Mouse (Mus musculus): ENCODE results near the gene Zdhhc1. TPM values are rescaled to one million over a fixed set of nuclear protein-coding genes. Genes with fewer than 3 reads are reported as not detected.
A peak's percentile ranks its signal among the peaks of the same experiment; 100 is the strongest.

Gene Zdhhc1
- 14.8 and 15.2 TPM in 2 replicates for polyA plus RNA-seq (2012; rRNA removed)

DNA sequence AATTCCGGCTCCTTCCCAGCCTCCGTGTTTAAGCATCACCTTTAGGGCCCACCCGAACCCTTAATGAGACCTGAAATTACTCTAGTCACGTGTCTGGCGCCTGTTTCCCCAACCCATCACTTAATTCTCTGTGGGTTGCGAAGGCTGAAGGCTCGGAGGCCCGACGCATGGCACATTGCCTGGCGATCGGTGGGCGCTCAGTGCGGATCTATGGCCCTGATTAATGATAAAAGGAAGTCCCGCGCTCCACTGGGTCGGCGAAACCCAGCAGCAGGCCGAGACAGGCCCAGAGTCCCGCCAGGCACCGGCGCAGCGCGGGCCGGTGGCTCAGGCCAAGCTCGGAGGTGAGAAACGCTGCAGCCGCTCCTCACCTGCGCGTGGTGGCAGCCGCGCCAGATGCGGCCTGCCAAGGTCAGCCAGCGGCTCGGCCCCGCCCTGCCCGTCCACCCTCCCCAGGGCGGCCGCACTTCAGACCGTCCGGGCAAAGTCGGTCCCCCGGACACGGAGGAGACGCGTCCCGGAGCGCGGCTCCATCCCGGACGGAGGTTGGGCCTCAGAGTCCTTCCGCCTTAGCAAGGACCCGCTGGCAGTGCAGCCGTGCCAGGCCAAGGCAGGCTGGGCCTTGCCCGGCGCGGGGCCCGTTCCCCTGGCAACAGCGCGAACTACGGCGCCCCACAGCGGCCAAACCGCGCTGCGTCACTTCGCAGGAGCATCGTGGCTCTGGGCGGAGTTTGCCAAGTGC lies at the start of gene Zdhhc1:
Gene Zdhhc1 (minus strand): TSS at position 464 of the 742 bp plus-strand sequence.
- H3K4me3 ChIP-seq (ENCODE audit: low read depth, low read length) = peak within 1 kb of the TSS; percentile 66
- no peaks in the 10 kb centered on the region for H3K36me3 ChIP-seq (ENCODE audit: control insufficient read depth, insufficient read depth, low read length)
- WGBS = 2% methylated on average over 68 of the region's 68 CpGs
- H3K27ac ChIP-seq (ENCODE audit: insufficient read depth, low read depth, low read length) = 0 out of 2 replicates have a peak within 1 kb of the TSS, but pooled peaks have one; percentile 5
- H3K4me1 ChIP-seq (ENCODE audit: control insufficient read depth, insufficient read depth, insufficient read length, low read length) = peaks cover 10% of the 10 kb centered on the region
- H3K27me3 ChIP-seq (ENCODE audit: control insufficient read depth, insufficient read depth, low read length) = no peaks in the 10 kb centered on the region
- TF ChIP-seq CTCF (IDR thresholded peaks at IDR 0.05; ENCODE audit: extremely low read depth, insufficient read length, insufficient replicate concordance, low read depth, low read length) (peak; percentile 45; the same call in 1 of the 2 replicates), POLR2A (IDR thresholded peaks at IDR 0.05; ENCODE audit: low read depth, low read length) (no peak; the same call in 1 of the 2 replicates)

- H3K36me3 ChIP-seq (ENCODE audit: control insufficient read depth, insufficient read depth, low read length) = 0 out of 2 replicates have a peak, but pooled peaks cover 4% of the 10 kb centered on the region
- no peak overlapping the region for H3K27ac ChIP-seq (ENCODE audit: insufficient read depth, low read depth, low read length)
- TF ChIP-seq CTCF (IDR thresholded peaks at IDR 0.05; ENCODE audit: extremely low read depth, insufficient read length, insufficient replicate concordance, low read depth, low read length) = no peak
- TF ChIP-seq POLR2A (IDR thresholded peaks at IDR 0.05; ENCODE audit: low read depth, low read length) = no peak
- H3K4me1 ChIP-seq (ENCODE audit: control insufficient read depth, insufficient read depth, insufficient read length, low read length) = peaks cover 24% of the 10 kb centered on the region; the same call in 1 of the 2 replicates
- no peaks in the 10 kb centered on the region for H3K27me3 ChIP-seq (ENCODE audit: control insufficient read depth, insufficient read depth, low read length)
- 81% methylated on average over 3 of the region's 3 CpGs for WGBS
- H3K4me3 ChIP-seq (ENCODE audit: low read depth, low read length) = no peak overlapping the region
Observed at GRCm38 (mm10) chr8:105545249-105545648, 48.5 kb upstream of the Zdhhc1 start.

DNA sequence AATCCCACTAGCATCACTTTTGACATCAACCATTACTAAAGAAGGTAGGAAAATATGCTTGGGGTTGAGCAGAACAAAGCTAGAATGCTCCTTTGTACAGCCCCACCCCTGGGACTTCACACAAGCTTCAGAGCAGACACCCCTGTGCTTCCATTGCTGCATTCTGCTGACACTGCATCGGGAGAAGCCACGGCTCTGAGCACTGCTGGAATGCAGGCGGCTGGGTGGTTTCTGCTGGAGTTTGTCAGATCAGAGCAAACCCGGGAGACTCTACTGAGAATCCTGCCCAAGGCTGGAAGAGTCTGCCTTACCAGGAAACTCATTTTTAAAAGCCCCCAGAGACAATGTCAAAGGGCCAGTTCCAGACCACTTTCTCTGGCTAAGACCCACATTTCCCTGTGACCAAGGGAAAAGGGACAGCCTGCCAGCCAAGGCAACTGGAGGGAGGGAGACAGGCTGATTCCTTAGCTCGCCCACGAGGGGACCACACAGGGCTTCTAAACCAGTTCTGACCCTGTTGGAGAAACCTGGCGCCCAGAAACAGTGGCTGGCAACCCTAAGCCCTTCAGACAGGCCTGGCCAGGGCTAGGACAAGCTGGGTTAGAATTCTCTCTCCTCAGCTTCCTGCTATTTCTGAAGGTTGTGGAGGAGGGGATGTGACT lies 48.0 kb upstream of the Zdhhc1 start:
- no peaks in the 10 kb centered on the region for H3K27me3 ChIP-seq (ENCODE audit: control insufficient read depth, insufficient read depth, low read length)
- TF ChIP-seq CTCF (IDR thresholded peaks at IDR 0.05; ENCODE audit: extremely low read depth, insufficient read length, insufficient replicate concordance, low read depth, low read length) (no peak), POLR2A (IDR thresholded peaks at IDR 0.05; ENCODE audit: low read depth, low read length) (no peak)
- H3K4me3 ChIP-seq (ENCODE audit: low read depth, low read length) = no peak overlapping the region
- WGBS = 73% methylated on average over 7 of the region's 7 CpGs
- H3K4me1 ChIP-seq (ENCODE audit: control insufficient read depth, insufficient read depth, insufficient read length, low read length) = peaks cover 19% of the 10 kb centered on the region; the same call in 1 of the 2 replicates
- 0 out of 2 replicates have a peak, but pooled peaks cover 4% of the 10 kb centered on the region for H3K36me3 ChIP-seq (ENCODE audit: control insufficient read depth, insufficient read depth, low read length)
- no peak overlapping the region for H3K27ac ChIP-seq (ENCODE audit: insufficient read depth, low read depth, low read length)

DNA sequence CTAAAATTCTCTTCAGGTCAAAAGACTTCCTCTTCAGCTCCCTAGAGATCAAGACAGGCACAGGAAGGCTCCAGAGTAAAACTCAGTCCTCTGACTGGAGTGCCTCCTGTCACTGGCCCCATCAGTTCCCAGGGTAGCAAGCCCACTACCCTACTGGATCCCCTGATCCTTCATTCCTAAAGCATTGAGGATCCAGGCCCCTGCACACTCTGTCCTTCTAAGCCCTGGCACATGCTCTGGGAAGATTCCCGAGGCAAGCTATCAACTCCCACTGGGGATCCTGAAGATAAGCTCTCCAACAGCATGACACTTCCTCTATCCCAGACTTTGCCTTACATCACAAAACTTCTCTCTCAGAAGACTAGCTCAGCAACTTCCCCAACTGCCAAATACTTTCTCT lies 47.0 kb upstream of the Zdhhc1 start:
- WGBS = 5% methylated on average over 1 of the region's 1 CpGs
- H3K27ac ChIP-seq (ENCODE audit: insufficient read depth, low read depth, low read length) = no peak overlapping the region
- H3K4me3 ChIP-seq (ENCODE audit: low read depth, low read length) = no peak overlapping the region
- peaks cover 10% of the 10 kb centered on the region for H3K36me3 ChIP-seq (ENCODE audit: control insufficient read depth, insufficient read depth, low read length)
- H3K4me1 ChIP-seq (ENCODE audit: control insufficient read depth, insufficient read depth, insufficient read length, low read length) = peaks cover 16% of the 10 kb centered on the region; the same call in 1 of the 2 replicates
- no peaks in the 10 kb centered on the region for H3K27me3 ChIP-seq (ENCODE audit: control insufficient read depth, insufficient read depth, low read length)
- TF ChIP-seq CTCF (IDR thresholded peaks at IDR 0.05; ENCODE audit: extremely low read depth, insufficient read length, insufficient replicate concordance, low read depth, low read length) (no peak), POLR2A (IDR thresholded peaks at IDR 0.05; ENCODE audit: low read depth, low read length) (no peak)

- WGBS = 93% methylated on average over 2 of the region's 2 CpGs
- Histone ChIP-seq H3K4me3 (ENCODE audit: low read depth, low read length) (no peak overlapping the region), H3K4me1 (ENCODE audit: control insufficient read depth, insufficient read depth, insufficient read length, low read length) (peaks cover 18% of the 10 kb centered on the region; the same call in 1 of the 2 replicates), H3K27ac (ENCODE audit: insufficient read depth, low read depth, low read length) (no peak overlapping the region), H3K36me3 (ENCODE audit: control insufficient read depth, insufficient read depth, low read length) (peaks cover 16% of the 10 kb centered on the region), H3K27me3 (ENCODE audit: control insufficient read depth, insufficient read depth, low read length) (no peaks in the 10 kb centered on the region)
- TF ChIP-seq CTCF (IDR thresholded peaks at IDR 0.05; ENCODE audit: extremely low read depth, insufficient read length, insufficient replicate concordance, low read depth, low read length) (no peak), POLR2A (IDR thresholded peaks at IDR 0.05; ENCODE audit: low read depth, low read length) (no peak)
Observed at GRCm38 (mm10) chr8:105542808-105543207, 46.1 kb upstream of the Zdhhc1 start.

DNA sequence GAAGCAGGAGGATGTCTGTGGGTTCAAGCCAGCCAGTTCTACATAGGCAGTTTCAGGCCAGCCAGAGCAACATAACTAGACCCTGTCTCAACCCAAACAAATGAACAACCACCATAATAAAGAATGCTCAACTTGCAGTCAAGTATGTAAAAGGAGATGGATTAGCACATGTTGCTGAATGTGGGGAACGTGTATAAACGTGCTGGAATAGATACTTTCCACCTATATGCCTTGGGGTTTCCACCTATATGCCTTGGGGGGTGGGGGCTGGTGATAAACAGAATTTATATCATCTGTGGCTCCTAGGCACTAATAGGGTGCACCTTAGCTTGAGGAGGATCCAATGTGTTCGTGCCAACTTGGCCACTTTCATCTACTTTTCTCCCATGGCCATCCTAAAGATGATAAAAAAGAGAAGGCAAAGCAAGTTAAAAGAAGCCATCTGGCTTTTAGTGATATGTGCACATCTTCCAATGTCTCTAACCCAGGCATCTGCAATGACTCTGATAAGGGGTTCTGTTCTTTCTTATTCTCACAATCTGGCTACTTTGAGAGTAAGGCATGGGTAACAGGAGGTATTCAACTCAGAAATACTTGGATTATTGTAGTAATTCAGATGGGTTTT lies 45.4 kb upstream of the Zdhhc1 start:
- Histone ChIP-seq H3K4me1 (ENCODE audit: control insufficient read depth, insufficient read depth, insufficient read length, low read length) (peaks cover 20% of the 10 kb centered on the region; the same call in 1 of the 2 replicates), H3K4me3 (ENCODE audit: low read depth, low read length) (no peak overlapping the region), H3K27me3 (ENCODE audit: control insufficient read depth, insufficient read depth, low read length) (no peaks in the 10 kb centered on the region), H3K36me3 (ENCODE audit: control insufficient read depth, insufficient read depth, low read length) (peaks cover 21% of the 10 kb centered on the region), H3K27ac (ENCODE audit: insufficient read depth, low read depth, low read length) (no peak overlapping the region)
- WGBS = 96% methylated on average over 3 of the region's 3 CpGs
- no peak for TF ChIP-seq CTCF (IDR thresholded peaks at IDR 0.05; ENCODE audit: extremely low read depth, insufficient read length, insufficient replicate concordance, low read depth, low read length)
- TF ChIP-seq POLR2A (IDR thresholded peaks at IDR 0.05; ENCODE audit: low read depth, low read length) = no peak

Measured in small intestine, adult 2 months (tissue).